Mouse (Mus musculus): ENCODE measurements around the gene H2-Ob.

DNA sequence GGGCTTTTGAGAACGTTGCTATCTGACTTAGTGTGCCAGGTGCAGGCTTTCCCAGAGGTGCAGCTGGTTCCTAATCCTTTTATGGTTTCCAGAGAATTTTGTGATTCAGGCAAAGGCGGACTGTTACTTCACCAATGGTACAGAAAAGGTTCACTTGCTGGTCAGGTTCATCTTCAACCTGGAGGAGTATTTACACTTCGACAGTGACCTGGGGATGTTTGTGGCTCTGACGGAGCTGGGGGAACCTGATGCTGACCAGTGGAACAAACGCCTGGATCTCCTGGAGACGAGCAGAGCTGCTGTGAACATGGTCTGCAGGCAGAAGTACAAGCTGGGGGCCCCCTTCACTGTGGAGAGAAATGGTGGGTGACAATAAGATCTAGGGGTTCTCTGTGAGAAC, 2.2 kb downstream of the H2-Ob start:
- TF ChIP-seq CTCF (IDR thresholded peaks at IDR 0.05; ENCODE audit: insufficient read depth, low read depth, low read length) (no peak), POLR2A (IDR thresholded peaks at IDR 0.05; ENCODE audit: insufficient read depth, low read depth, low read length) (no peak)

Data from olfactory bulb, adult 2 months (tissue).